Mouse (Mus musculus): ENCODE results near the gene Emd.

DNA sequence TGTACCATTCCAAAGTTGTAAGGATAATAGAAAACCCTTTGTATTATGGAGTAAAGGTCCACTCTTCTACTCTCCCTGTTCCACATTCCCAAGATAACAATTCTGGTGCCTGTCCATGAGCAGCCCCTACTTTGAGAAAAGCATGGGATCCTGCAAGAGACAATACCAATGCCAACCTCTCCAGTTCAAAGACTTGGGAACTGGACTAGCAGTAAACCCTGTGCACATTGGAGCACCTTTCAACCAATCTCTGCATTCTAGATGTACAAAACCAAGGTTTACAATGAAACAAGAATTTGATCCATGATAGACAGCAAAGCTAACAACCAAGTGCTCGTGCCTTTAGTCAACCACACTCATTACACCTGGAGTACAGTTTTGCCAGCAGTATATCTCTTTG is 9.4 kb upstream of the Emd start:
- TF ChIP-seq CTCF (IDR thresholded peaks at IDR 0.05; ENCODE audit: low read depth): no peak
- no peak for TF ChIP-seq EP300 (IDR thresholded peaks at IDR 0.05; ENCODE audit: low read depth)

All from liver, embryonic 14.5 days (tissue).